Mouse (Mus musculus): ENCODE results near the gene Uty. TPM values are rescaled to one million over a fixed set of nuclear protein-coding genes. Genes with fewer than 3 reads are reported as not detected.

The Uty gene
- polyA plus RNA-seq (2015; fragmentation: Nextera tagmentation; extraction: Ambion mirVana) = 14.4 and 17.3 TPM in 2 replicates

- no peaks in the 10 kb centered on the region for H3K4me1 ChIP-seq
Measured at GRCm38 (mm10) chrY:1245426-1245863, at the start of gene Uty. TSS of gene Uty (minus strand) at chrY:1245759.

GRCm38 (mm10) chrY:1293708-1294107 is 48.1 kb upstream of the Uty start:
- Histone ChIP-seq H3K27me3 (no peaks in the 10 kb centered on the region), H3K27ac (no peak overlapping the region)
- no peak for ATAC-seq (replicated peaks; ENCODE audit: low FRiP score)

More at GRCm38 (mm10) chrY:1245426-1245863, at the start of gene Uty:
- Histone ChIP-seq H3K9me3 (replicated peaks) (no peaks in the 10 kb centered on the region), H3K4me2 (peak within 1 kb of the TSS; percentile 42), H3K27ac (peak within 1 kb of the TSS; percentile 75), H3K9ac (0 out of 2 replicates have a peak within 1 kb of the TSS, but pooled peaks have one; percentile 21), H3K4me3 (replicated peaks) (peak within 1 kb of the TSS; percentile 47), H3K36me3 (no peaks in the 10 kb centered on the region), H3K27me3 (no peaks in the 10 kb centered on the region)
- 0% methylated on average over 21 of the region's 21 CpGs for WGBS
- ATAC-seq (replicated peaks; ENCODE audit: low FRiP score) = peak; percentile 95

GRCm38 (mm10) chrY:1286171-1286795 is 40.7 kb upstream of the Uty start, which contains the start of gene Ddx3y:
TSS of gene Ddx3y (minus strand) at chrY:1286629.
- no peaks in the 10 kb centered on the region for H3K27me3 ChIP-seq
- peak; percentile 93 for ATAC-seq (replicated peaks; ENCODE audit: low FRiP score)
- H3K9me3 ChIP-seq (replicated peaks) = no peaks in the 10 kb centered on the region
- H3K36me3 ChIP-seq = no peaks in the 10 kb centered on the region
- H3K4me1 ChIP-seq = no peaks in the 10 kb centered on the region
- no peak within 1 kb of the TSS for H3K4me2 ChIP-seq
- H3K4me3 ChIP-seq (replicated peaks) = peak within 1 kb of the TSS; percentile 46
- H3K27ac ChIP-seq = peak within 1 kb of the TSS; percentile 67
- H3K9ac ChIP-seq = 0 out of 2 replicates have a peak within 1 kb of the TSS, but pooled peaks have one; percentile 10
- WGBS = 2% methylated on average over 31 of the region's 31 CpGs

More at GRCm38 (mm10) chrY:1293708-1294107, 48.1 kb upstream of the Uty start:
- Histone ChIP-seq H3K4me2 (no peak overlapping the region), H3K9ac (no peak overlapping the region), H3K4me3 (replicated peaks) (no peak overlapping the region), H3K36me3 (no peaks in the 10 kb centered on the region), H3K9me3 (replicated peaks) (no peaks in the 10 kb centered on the region), H3K4me1 (no peaks in the 10 kb centered on the region)

GRCm38 (mm10) chrY:1285735-1286134 is 40.2 kb upstream of the Uty start:
- Histone ChIP-seq H3K9ac (0 out of 2 replicates have a peak overlapping the region, but pooled peaks have one; percentile 10), H3K4me2 (no peak overlapping the region)

GRCm38 (mm10) chrY:1246117-1246516 is 558 bp upstream of the Uty start:
- Histone ChIP-seq H3K4me1 (no peaks in the 10 kb centered on the region), H3K27ac (no peak overlapping the region), H3K27me3 (no peaks in the 10 kb centered on the region), H3K4me3 (replicated peaks) (peak overlapping the region; percentile 47; the same call in 1 of the 2 replicates), H3K36me3 (no peaks in the 10 kb centered on the region), H3K9me3 (replicated peaks) (no peaks in the 10 kb centered on the region), H3K9ac (no peak overlapping the region), H3K4me2 (peak overlapping the region; percentile 23; the same call in 1 of the 2 replicates)
- ATAC-seq (replicated peaks; ENCODE audit: low FRiP score) = no peak
- WGBS = 39% methylated on average over 6 of the region's 6 CpGs

More at GRCm38 (mm10) chrY:1285735-1286134, 40.2 kb upstream of the Uty start:
- Histone ChIP-seq H3K27ac (peak overlapping the region; percentile 67), H3K36me3 (no peaks in the 10 kb centered on the region), H3K4me1 (no peaks in the 10 kb centered on the region), H3K27me3 (no peaks in the 10 kb centered on the region), H3K9me3 (replicated peaks) (no peaks in the 10 kb centered on the region), H3K4me3 (replicated peaks) (peak overlapping the region; percentile 46)
- WGBS = 0% methylated on average over 12 of the region's 12 CpGs
- peak; percentile 56; the same call in 1 of the 2 replicates for ATAC-seq (replicated peaks; ENCODE audit: low FRiP score)

- peak overlapping the region; percentile 42 for H3K4me2 ChIP-seq
- no peaks in the 10 kb centered on the region for H3K9me3 ChIP-seq (replicated peaks)
- no peak; the same call in 1 of the 2 replicates for ATAC-seq (replicated peaks; ENCODE audit: low FRiP score)
- 0 out of 2 replicates have a peak overlapping the region, but pooled peaks have one; percentile 21 for H3K9ac ChIP-seq
- no peaks in the 10 kb centered on the region for H3K27me3 ChIP-seq
- no peaks in the 10 kb centered on the region for H3K36me3 ChIP-seq
- H3K4me3 ChIP-seq (replicated peaks) = peak overlapping the region; percentile 47
- 0% methylated on average over 8 of the region's 9 CpGs for WGBS
- no peaks in the 10 kb centered on the region for H3K4me1 ChIP-seq
- peak overlapping the region; percentile 75 for H3K27ac ChIP-seq
Measured at GRCm38 (mm10) chrY:1244940-1245339, 619 bp downstream of the Uty start.

GRCm38 (mm10) chrY:1244421-1244820 is 1.1 kb downstream of the Uty start:
- Histone ChIP-seq H3K27me3 (no peaks in the 10 kb centered on the region), H3K27ac (no peak overlapping the region), H3K9me3 (replicated peaks) (no peaks in the 10 kb centered on the region), H3K4me1 (no peaks in the 10 kb centered on the region), H3K4me2 (peak overlapping the region; percentile 42), H3K9ac (no peak overlapping the region), H3K4me3 (replicated peaks) (peak overlapping the region; percentile 47), H3K36me3 (no peaks in the 10 kb centered on the region)
- WGBS = 55% methylated on average over 5 of the region's 5 CpGs
- no peak for ATAC-seq (replicated peaks; ENCODE audit: low FRiP score)

GRCm38 (mm10) chrY:1220001-1220400 is 25.6 kb downstream of the Uty start:
- Histone ChIP-seq H3K4me1 (no peaks in the 10 kb centered on the region), H3K27me3 (no peaks in the 10 kb centered on the region), H3K9ac (no peak overlapping the region), H3K36me3 (no peaks in the 10 kb centered on the region), H3K27ac (no peak overlapping the region), H3K9me3 (replicated peaks) (no peaks in the 10 kb centered on the region), H3K4me2 (no peak overlapping the region), H3K4me3 (replicated peaks) (no peak overlapping the region)
- 88% methylated on average over 4 of the region's 7 CpGs for WGBS
- ATAC-seq (replicated peaks; ENCODE audit: low FRiP score) = no peak

- Histone ChIP-seq H3K4me2 (no peak overlapping the region), H3K9ac (no peak overlapping the region), H3K27ac (no peak overlapping the region), H3K4me1 (no peaks in the 10 kb centered on the region), H3K9me3 (replicated peaks) (no peaks in the 10 kb centered on the region), H3K27me3 (no peaks in the 10 kb centered on the region), H3K4me3 (replicated peaks) (no peak overlapping the region), H3K36me3 (no peaks in the 10 kb centered on the region)
- no peak for ATAC-seq (replicated peaks; ENCODE audit: low FRiP score)
- 83% methylated on average over 1 of the region's 1 CpGs for WGBS
Measured at GRCm38 (mm10) chrY:1178476-1178875, 67.1 kb downstream of the Uty start.

GRCm38 (mm10) chrY:1163054-1163453 is 82.5 kb downstream of the Uty start:
- H3K4me1 ChIP-seq = no peaks in the 10 kb centered on the region
- H3K4me2 ChIP-seq = no peak overlapping the region
- H3K27ac ChIP-seq = no peak overlapping the region
- H3K36me3 ChIP-seq = no peaks in the 10 kb centered on the region
- ATAC-seq (replicated peaks; ENCODE audit: low FRiP score) = no peak
- no peak overlapping the region for H3K4me3 ChIP-seq (replicated peaks)
- H3K27me3 ChIP-seq = no peaks in the 10 kb centered on the region
- H3K9me3 ChIP-seq (replicated peaks) = no peaks in the 10 kb centered on the region
- no peak overlapping the region for H3K9ac ChIP-seq

- Histone ChIP-seq H3K4me2 (no peak overlapping the region), H3K4me3 (replicated peaks) (no peak overlapping the region), H3K27me3 (no peaks in the 10 kb centered on the region), H3K9me3 (replicated peaks) (no peaks in the 10 kb centered on the region), H3K9ac (no peak overlapping the region), H3K4me1 (no peaks in the 10 kb centered on the region), H3K27ac (no peak overlapping the region), H3K36me3 (no peaks in the 10 kb centered on the region)
- no peak for ATAC-seq (replicated peaks; ENCODE audit: low FRiP score)
- 90% methylated on average over 5 of the region's 5 CpGs for WGBS
Measured at GRCm38 (mm10) chrY:1116153-1116552, 129.4 kb downstream of the Uty start.

GRCm38 (mm10) chrY:1114016-1114415 is 131.5 kb downstream of the Uty start:
- no peaks in the 10 kb centered on the region for H3K9me3 ChIP-seq (replicated peaks)
- H3K4me3 ChIP-seq (replicated peaks) = no peak overlapping the region
- H3K4me1 ChIP-seq = no peaks in the 10 kb centered on the region
- no peak for ATAC-seq (replicated peaks; ENCODE audit: low FRiP score)
- H3K4me2 ChIP-seq = no peak overlapping the region
- WGBS = 51% methylated on average over 2 of the region's 2 CpGs
- no peak overlapping the region for H3K27ac ChIP-seq
- no peak overlapping the region for H3K9ac ChIP-seq
- H3K36me3 ChIP-seq = no peaks in the 10 kb centered on the region
- H3K27me3 ChIP-seq = no peaks in the 10 kb centered on the region

All from kidney, embryonic 15.5 days (tissue).